Mouse (Mus musculus) thymus, adult 2 months (tissue): ENCODE data around the gene Pigk. TPM values are rescaled to one million over a fixed set of nuclear protein-coding genes. Genes with fewer than 3 reads are reported as not detected.

ENCODE experiments used
- DNase-seq: peaks from one replicate; pipeline ENCODE4 v3.0.0; 2021
- H3K27ac ChIP-seq: fragments of 200-500 bp; 2 replicates; pipeline ENCODE4 v1.5.1; 2012; ENCODE audit warnings: low read length, control low read depth; ENCODE audit not compliant: control insufficient read depth, insufficient read depth
- H3K27me3 ChIP-seq: fragments of 200-500 bp; 2 replicates; pipeline ENCODE4 v1.6.1; 2012; ENCODE audit warnings: mild to moderate bottlenecking, low read length, moderate library complexity, mixed read lengths; ENCODE audit not compliant: control insufficient read depth, insufficient read depth
- H3K36me3 ChIP-seq: fragments of 200-500 bp; 2 replicates; pipeline ENCODE4 v1.6.1; 2012; ENCODE audit warnings: mild to moderate bottlenecking, low read length, moderate library complexity; ENCODE audit not compliant: control insufficient read depth, insufficient read depth
- H3K4me1 ChIP-seq: fragments of 200-500 bp; replicated peaks from 2 replicates; pipeline ENCODE4 v1.6.1; 2012; ENCODE audit warnings: low read length; ENCODE audit not compliant: control insufficient read depth, insufficient read depth
- H3K4me3 ChIP-seq: fragments of 200-500 bp; 2 replicates; pipeline ENCODE4 v1.5.1; 2012; ENCODE audit warnings: mild to moderate bottlenecking, low read length, control low read depth, moderate library complexity; ENCODE audit not compliant: control insufficient read depth, insufficient read depth
- CTCF ChIP-seq: fragments of 200-500 bp; IDR thresholded peaks from 2 replicates; pipeline ENCODE4 v1.5.1; 2012; ENCODE audit warnings: mild to moderate bottlenecking, control low read depth, low read length, moderate library complexity, borderline replicate concordance; ENCODE audit not compliant: control insufficient read depth, poor library complexity, insufficient read depth; ENCODE audit errors: extremely low read depth
- POLR2A ChIP-seq: fragments of 200-500 bp; IDR thresholded peaks from 2 replicates; pipeline ENCODE4 v1.6.1; 2012; ENCODE audit warnings: mild to moderate bottlenecking, low read length, control low read depth, moderate library complexity; ENCODE audit not compliant: control insufficient read depth, poor library complexity, insufficient read depth; ENCODE audit errors: extremely low read depth
- WGBS: fragments of 180-500 bp; shearing (Covaris S2); methylation state at CpG from one replicate; pipeline ENCODE4 v1.1.7; 2018; 5-methylcytosine and 5-hydroxymethylcytosine counted together
- polyA plus RNA-seq: library from polyadenylated mRNA; depleted of rRNA; stranded (reverse); fragments of >200 nt; gene quantifications from 2 replicates; pipeline ENCODE4 v1.2.3, GENCODE M21; 2012

The Pigk gene
- polyA plus RNA-seq, 1 experiment = 10.9 TPM

GRCm38 (mm10) chr3:152956038-152956437, 242.1 kb downstream of the Pigk start:
- Histone ChIP-seq H3K4me3 (no peak overlapping the region), H3K4me1 (peaks cover 14% of the 10 kb centered on the region), H3K36me3 (no peaks in the 10 kb centered on the region), H3K27me3 (no peaks in the 10 kb centered on the region), H3K27ac (no peak overlapping the region)
- WGBS = 68% methylated on average over 5 of the region's 5 CpGs
- DNase-seq = no peak
- TF ChIP-seq POLR2A (no peak), CTCF (no peak)

GRCm38 (mm10) chr3:152956771-152957170, 242.9 kb downstream of the Pigk start:
- no peak overlapping the region for H3K4me3 ChIP-seq
- no peak for DNase-seq
- H3K27me3 ChIP-seq = no peaks in the 10 kb centered on the region
- peaks cover 11% of the 10 kb centered on the region for H3K4me1 ChIP-seq
- no peak overlapping the region for H3K27ac ChIP-seq
- H3K36me3 ChIP-seq = no peaks in the 10 kb centered on the region
- 96% methylated on average over 4 of the region's 4 CpGs for WGBS
- no peak for TF ChIP-seq CTCF
- TF ChIP-seq POLR2A = no peak

GRCm38 (mm10) chr3:152958358-152959150, 244.7 kb downstream of the Pigk start:
- DNase-seq = peak; percentile 75
- H3K27ac ChIP-seq = no peak overlapping the region
- H3K27me3 ChIP-seq = no peaks in the 10 kb centered on the region
- H3K36me3 ChIP-seq = no peaks in the 10 kb centered on the region
- peaks cover 3% of the 10 kb centered on the region for H3K4me1 ChIP-seq
- TF ChIP-seq POLR2A (no peak), CTCF (no peak)
- no peak overlapping the region for H3K4me3 ChIP-seq
- WGBS = 90% methylated on average over 11 of the region's 11 CpGs

GRCm38 (mm10) chr3:152961855-152962376, 248.0 kb downstream of the Pigk start:
- no peak for TF ChIP-seq POLR2A
- TF ChIP-seq CTCF = no peak
- Histone ChIP-seq H3K4me1 (no peaks in the 10 kb centered on the region; the same call in none of the 2 replicates), H3K36me3 (no peaks in the 10 kb centered on the region), H3K4me3 (no peak overlapping the region), H3K27ac (no peak overlapping the region), H3K27me3 (no peaks in the 10 kb centered on the region)
- 38% methylated on average over 10 of the region's 10 CpGs for WGBS
- DNase-seq = no peak

- H3K4me3 ChIP-seq = 0 out of 2 replicates have a peak overlapping the region, but pooled peaks have one; percentile 13
- H3K27ac ChIP-seq = peak overlapping the region; percentile 62
- peak; percentile 25 for DNase-seq
- no peak for TF ChIP-seq POLR2A
- TF ChIP-seq CTCF = no peak
- H3K36me3 ChIP-seq = no peaks in the 10 kb centered on the region
- H3K27me3 ChIP-seq = no peaks in the 10 kb centered on the region
- WGBS = 33% methylated on average over 16 of the region's 16 CpGs
- H3K4me1 ChIP-seq = peaks cover 10% of the 10 kb centered on the region
These were observed 256.0 kb downstream of the Pigk start for GRCm38 (mm10) chr3:152969774-152970347.

- WGBS = 95% methylated on average over 4 of the region's 4 CpGs
- no peak for TF ChIP-seq CTCF
- no peak for TF ChIP-seq POLR2A
These were observed 257.5 kb downstream of the Pigk start for GRCm38 (mm10) chr3:152971373-152971772.

More at GRCm38 (mm10) chr3:152971373-152971772, 257.5 kb downstream of the Pigk start:
- Histone ChIP-seq H3K4me1 (peaks cover 10% of the 10 kb centered on the region), H3K36me3 (no peaks in the 10 kb centered on the region), H3K27ac (no peak overlapping the region), H3K27me3 (no peaks in the 10 kb centered on the region), H3K4me3 (no peak overlapping the region)
- DNase-seq = no peak
